Mouse (Mus musculus) stomach, embryonic 15.5 days (tissue): Measurements from ENCODE around the gene Iqch. TPM values are rescaled to one million over a fixed set of nuclear protein-coding genes. Genes with fewer than 3 reads are reported as not detected.

ENCODE experiments used
- ATAC-seq: fragments of 200-750 bp; cut with Nextera tagmentation; 2 replicates; pipeline ENCODE4 v1.8.0; 2017; ENCODE audit warnings: low read depth, moderate number of reproducible peaks, moderate TSS enrichment; ENCODE audit not compliant: insufficient read depth, low FRiP score
- H3K27ac ChIP-seq: fragments of 300-500 bp; sonication (generic); 2 replicates; pipeline ENCODE4 v1.5.1; 2015; ENCODE audit warnings: mild to moderate bottlenecking, inconsistent platforms
- H3K27me3 ChIP-seq: fragments of 300-500 bp; sonication (generic); replicated peaks from 2 replicates; pipeline ENCODE4 v1.6.1; 2015; ENCODE audit warnings: inconsistent platforms
- H3K36me3 ChIP-seq: fragments of 300-500 bp; sonication (generic); 2 replicates; pipeline ENCODE4 v1.6.1; 2015; ENCODE audit warnings: inconsistent platforms
- H3K4me1 ChIP-seq: fragments of 300-500 bp; sonication (generic); 2 replicates; pipeline ENCODE4 v1.6.1; 2015; ENCODE audit warnings: inconsistent platforms
- H3K4me2 ChIP-seq: fragments of 300-500 bp; sonication (generic); 2 replicates; pipeline ENCODE4 v1.6.1; 2015; ENCODE audit warnings: mild to moderate bottlenecking, inconsistent platforms
- H3K4me3 ChIP-seq: fragments of 300-500 bp; sonication (generic); replicated peaks from 2 replicates; pipeline ENCODE4 v1.5.1; 2015; ENCODE audit warnings: inconsistent platforms
- H3K9ac ChIP-seq: fragments of 300-500 bp; sonication (generic); 2 replicates; pipeline ENCODE4 v1.6.1; 2015; ENCODE audit warnings: inconsistent platforms
- H3K9me3 ChIP-seq: fragments of 300-500 bp; sonication (generic); 2 replicates; pipeline ENCODE4 v1.6.1; 2016; ENCODE audit warnings: inconsistent platforms
- WGBS: fragments of 180-500 bp; shearing (Covaris S2); methylation state at CpG from one replicate; pipeline ENCODE4 v1.1.7; 2015; 5-methylcytosine and 5-hydroxymethylcytosine counted together
- polyA plus RNA-seq: library from polyadenylated mRNA; unstranded; fragments of >200 nt; fragmentation: Nextera tagmentation; extraction: Ambion mirVana; gene quantifications from 2 replicates; pipeline ENCODE4 v1.2.1, GENCODE M21; 2015

The Iqch gene
- polyA plus RNA-seq, 1 experiment from 2014 or later = 0.12 TPM

DNA sequence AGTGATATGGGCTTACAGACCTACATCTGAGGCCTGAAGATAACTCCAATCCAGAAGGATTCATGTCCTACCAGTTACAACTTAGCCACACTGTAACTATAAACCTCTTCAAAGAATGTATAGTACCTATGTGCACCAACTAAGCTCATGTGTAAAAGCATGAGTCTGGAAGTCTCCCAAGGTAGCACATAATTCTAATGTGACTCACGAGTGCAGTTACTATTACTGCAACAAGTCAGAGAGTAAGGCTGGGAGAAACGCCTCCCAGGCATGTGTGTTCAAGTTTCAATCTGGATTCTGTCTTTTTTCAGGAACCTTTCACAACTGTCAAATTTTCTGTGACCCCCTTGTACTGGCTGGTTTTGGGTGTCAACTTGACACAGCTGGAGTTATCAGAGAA lies 22.2 kb downstream of the Iqch start:
- no peak for ATAC-seq
- Histone ChIP-seq H3K4me3 (no peak overlapping the region), H3K4me2 (no peak overlapping the region), H3K27ac (no peak overlapping the region), H3K27me3 (no peaks in the 10 kb centered on the region), H3K36me3 (no peaks in the 10 kb centered on the region), H3K4me1 (no peaks in the 10 kb centered on the region), H3K9me3 (no peaks in the 10 kb centered on the region), H3K9ac (no peak overlapping the region)
- WGBS = 52% methylated on average over 2 of the region's 2 CpGs

DNA sequence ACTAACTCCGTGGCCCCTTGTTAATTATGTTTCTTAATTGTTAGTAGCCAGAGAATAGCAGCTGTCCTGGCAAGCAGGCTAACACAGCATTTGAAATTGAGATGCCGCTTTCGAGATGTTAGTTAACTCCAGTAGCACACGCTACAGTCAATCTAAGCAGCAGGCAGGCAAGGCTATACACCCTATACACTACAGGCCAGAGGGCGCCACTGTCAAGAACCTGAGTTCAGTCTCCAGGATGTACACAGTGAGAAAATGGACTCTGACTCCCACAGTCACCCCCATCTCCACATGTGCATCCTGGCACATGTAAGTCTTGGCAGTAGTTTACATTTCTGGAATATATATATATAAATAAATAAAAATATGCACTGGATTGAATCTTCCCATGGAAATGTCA lies 22.6 kb downstream of the Iqch start:
- WGBS = 82% methylated on average over 5 of the region's 5 CpGs
- ATAC-seq = no peak
- H3K4me3 ChIP-seq = no peak overlapping the region
- no peak overlapping the region for H3K27ac ChIP-seq
- H3K36me3 ChIP-seq = no peaks in the 10 kb centered on the region
- no peaks in the 10 kb centered on the region for H3K4me1 ChIP-seq
- no peaks in the 10 kb centered on the region for H3K27me3 ChIP-seq
- no peak overlapping the region for H3K4me2 ChIP-seq
- no peak overlapping the region for H3K9ac ChIP-seq
- H3K9me3 ChIP-seq = no peaks in the 10 kb centered on the region

DNA sequence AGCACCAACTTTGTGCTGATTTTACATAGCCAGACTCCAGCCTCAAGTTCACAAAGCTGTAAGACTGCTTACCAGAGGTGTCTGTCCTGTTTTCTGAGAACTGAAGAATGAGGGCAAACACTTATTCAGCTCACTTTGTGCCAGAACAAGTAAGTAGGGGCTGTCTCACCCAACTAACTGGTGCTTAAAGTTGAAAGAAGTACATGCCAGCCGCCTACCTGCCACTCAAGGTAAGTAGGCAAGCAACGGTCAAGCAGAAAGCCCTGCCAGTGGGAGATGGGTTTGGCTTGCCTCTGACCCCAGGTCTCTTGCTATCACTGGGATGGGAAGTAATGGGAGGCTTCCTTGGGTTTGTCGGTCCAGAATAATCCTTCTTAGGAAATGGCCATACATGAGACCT lies 24.8 kb downstream of the Iqch start:
- WGBS = 85% methylated on average over 3 of the region's 3 CpGs
- Histone ChIP-seq H3K27me3 (no peaks in the 10 kb centered on the region), H3K9me3 (no peaks in the 10 kb centered on the region), H3K27ac (no peak overlapping the region), H3K9ac (no peak overlapping the region), H3K36me3 (no peaks in the 10 kb centered on the region), H3K4me3 (no peak overlapping the region), H3K4me2 (no peak overlapping the region), H3K4me1 (no peaks in the 10 kb centered on the region)
- no peak for ATAC-seq

DNA sequence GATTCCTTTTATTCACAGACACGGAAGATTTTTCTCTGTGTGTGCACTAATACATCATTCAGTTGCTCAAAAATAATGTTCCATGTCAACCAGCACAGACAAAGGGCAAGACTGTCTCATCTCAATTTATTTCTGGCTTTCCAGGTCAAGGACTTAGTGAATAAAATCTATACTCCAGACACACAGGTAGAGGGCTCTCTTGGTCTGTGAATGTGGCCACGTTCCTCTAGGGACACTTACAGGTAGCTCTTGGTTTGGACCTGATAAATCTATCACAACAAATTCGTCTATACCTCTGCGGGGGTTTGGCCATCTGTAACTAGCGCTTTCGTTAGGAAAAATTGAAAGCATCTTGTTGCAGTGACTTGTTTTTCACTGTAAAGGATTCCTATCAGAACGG lies 29.4 kb downstream of the Iqch start:
- Histone ChIP-seq H3K27ac (no peak overlapping the region), H3K9ac (no peak overlapping the region), H3K9me3 (no peaks in the 10 kb centered on the region), H3K36me3 (no peaks in the 10 kb centered on the region), H3K4me3 (no peak overlapping the region), H3K4me1 (no peaks in the 10 kb centered on the region), H3K4me2 (no peak overlapping the region), H3K27me3 (no peaks in the 10 kb centered on the region; the same call in 1 of the 2 replicates)
- 62% methylated on average over 7 of the region's 7 CpGs for WGBS
- no peak for ATAC-seq

DNA sequence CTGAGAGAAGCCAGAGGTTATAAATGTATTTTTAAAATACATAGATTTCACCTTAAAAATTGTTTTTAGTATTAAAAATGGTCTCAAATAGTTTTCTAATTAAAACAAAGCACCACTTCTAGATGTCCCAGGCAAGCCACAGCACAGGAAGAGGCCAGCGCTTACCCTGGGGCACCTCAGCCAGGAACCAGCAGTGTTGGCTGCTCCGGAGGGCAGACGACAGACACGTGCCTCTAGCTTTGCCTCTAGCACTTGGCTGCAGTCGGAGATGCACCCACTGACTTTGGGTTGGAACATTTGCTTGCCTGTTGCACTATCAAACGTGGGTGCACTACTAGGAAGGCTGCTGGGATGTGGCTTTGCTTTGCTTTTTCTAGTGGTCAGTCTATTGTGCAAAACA lies 30.4 kb downstream of the Iqch start:
- Histone ChIP-seq H3K4me1 (no peaks in the 10 kb centered on the region), H3K36me3 (no peaks in the 10 kb centered on the region), H3K9ac (no peak overlapping the region), H3K27ac (no peak overlapping the region), H3K27me3 (no peaks in the 10 kb centered on the region; the same call in 1 of the 2 replicates), H3K9me3 (no peaks in the 10 kb centered on the region), H3K4me3 (no peak overlapping the region), H3K4me2 (no peak overlapping the region)
- WGBS = 38% methylated on average over 6 of the region's 6 CpGs
- no peak for ATAC-seq

DNA sequence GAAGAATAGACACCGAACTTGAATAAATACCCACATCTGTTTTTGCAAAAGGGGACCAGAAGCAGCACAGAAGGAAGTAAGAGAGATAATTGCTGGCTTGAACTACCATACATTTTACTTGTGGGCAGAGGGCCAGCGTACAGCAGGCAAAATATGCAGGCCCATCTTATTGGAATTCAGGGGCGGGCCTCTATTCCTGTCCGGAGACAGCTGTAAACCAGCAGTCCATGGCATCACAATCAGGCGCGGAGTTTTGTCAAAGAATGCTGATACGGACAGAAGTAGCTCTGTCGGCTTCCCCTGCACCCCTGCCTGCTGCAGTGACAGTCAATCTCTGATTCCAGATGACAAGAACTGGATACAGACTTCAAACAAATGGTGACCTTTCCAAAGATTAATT lies 33.5 kb downstream of the Iqch start:
- Histone ChIP-seq H3K27ac (no peak overlapping the region), H3K4me2 (no peak overlapping the region), H3K9me3 (no peaks in the 10 kb centered on the region), H3K4me3 (no peak overlapping the region), H3K4me1 (no peaks in the 10 kb centered on the region), H3K36me3 (no peaks in the 10 kb centered on the region), H3K27me3 (no peaks in the 10 kb centered on the region; the same call in 1 of the 2 replicates), H3K9ac (no peak overlapping the region)
- no peak for ATAC-seq
- 10% methylated on average over 8 of the region's 8 CpGs for WGBS

DNA sequence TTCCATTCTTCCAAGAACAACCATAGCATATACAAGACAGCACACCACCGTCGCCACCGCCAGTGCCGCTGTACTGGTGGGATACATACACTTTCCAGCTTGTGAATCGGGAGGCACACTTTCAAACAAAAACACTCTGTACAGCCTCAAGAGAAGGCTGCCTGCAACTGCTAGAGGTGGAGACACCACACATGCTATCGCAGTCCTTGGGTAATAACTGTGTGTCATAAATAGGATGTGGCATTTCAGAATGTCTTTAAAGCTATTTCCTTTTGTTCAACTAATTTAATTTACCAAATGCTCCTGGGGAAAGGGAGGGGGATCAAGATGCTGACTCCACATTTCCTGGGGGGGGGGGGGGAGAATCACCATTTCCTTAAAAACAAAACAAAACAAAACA lies 34.0 kb downstream of the Iqch start:
- WGBS = 73% methylated on average over 6 of the region's 6 CpGs

DNA sequence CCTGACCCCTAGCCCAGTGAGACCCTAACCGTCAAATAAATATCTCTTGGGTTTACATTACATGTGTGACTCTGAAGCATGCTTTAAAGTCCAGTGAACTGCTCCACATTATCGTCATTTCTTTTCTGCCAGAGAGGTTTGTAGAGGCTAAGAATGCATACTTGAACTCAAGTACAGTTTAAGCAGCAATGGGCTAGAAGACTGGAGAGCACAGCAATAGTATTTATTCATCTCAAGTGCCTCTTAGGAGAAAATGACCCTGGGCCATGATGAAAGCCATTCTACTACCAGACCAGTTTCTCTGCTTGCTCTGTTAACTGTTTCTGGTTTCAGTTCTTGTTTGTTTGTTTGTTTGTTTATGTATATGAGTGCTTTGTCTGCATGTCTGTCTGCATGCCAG lies 38.9 kb downstream of the Iqch start:
- no peaks in the 10 kb centered on the region for H3K27me3 ChIP-seq
- no peak overlapping the region for H3K27ac ChIP-seq
- 53% methylated on average over 2 of the region's 2 CpGs for WGBS

More for the DNA sequence above, 34.0 kb downstream of the Iqch start:
- H3K4me2 ChIP-seq = no peak overlapping the region
- H3K27me3 ChIP-seq = no peaks in the 10 kb centered on the region; the same call in 1 of the 2 replicates
- H3K4me3 ChIP-seq = no peak overlapping the region
- ATAC-seq = no peak
- H3K4me1 ChIP-seq = no peaks in the 10 kb centered on the region
- no peak overlapping the region for H3K27ac ChIP-seq
- no peaks in the 10 kb centered on the region for H3K9me3 ChIP-seq
- no peak overlapping the region for H3K9ac ChIP-seq
- H3K36me3 ChIP-seq = no peaks in the 10 kb centered on the region

DNA sequence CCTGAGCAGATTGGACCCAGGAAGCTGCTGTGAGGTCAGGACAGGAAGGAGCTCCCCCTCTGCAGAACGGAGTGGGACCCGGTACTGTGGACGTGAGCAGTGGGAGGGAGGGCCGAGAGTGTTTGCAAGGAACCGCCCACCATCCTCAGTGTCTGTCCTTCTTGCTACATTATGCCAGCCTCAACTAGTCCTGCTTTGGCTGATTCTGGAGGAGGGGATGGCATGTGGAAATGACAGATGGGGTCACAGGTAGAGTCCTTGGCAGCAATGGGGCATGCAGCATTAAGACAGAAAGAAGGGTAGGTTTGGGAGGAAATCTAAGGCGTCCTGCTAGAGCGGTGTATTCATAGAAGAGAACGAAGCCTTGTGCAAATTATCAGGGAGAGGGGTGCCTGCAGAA lies 40.4 kb downstream of the Iqch start:
- no peak overlapping the region for H3K4me3 ChIP-seq
- no peak for ATAC-seq
- no peaks in the 10 kb centered on the region for H3K27me3 ChIP-seq
- H3K9ac ChIP-seq = no peak overlapping the region
- H3K36me3 ChIP-seq = no peaks in the 10 kb centered on the region
- H3K27ac ChIP-seq = no peak overlapping the region
- no peaks in the 10 kb centered on the region for H3K4me1 ChIP-seq
- 64% methylated on average over 8 of the region's 8 CpGs for WGBS
- no peaks in the 10 kb centered on the region for H3K9me3 ChIP-seq
- no peak overlapping the region for H3K4me2 ChIP-seq

More for the DNA sequence above, 38.9 kb downstream of the Iqch start:
- Histone ChIP-seq H3K36me3 (no peaks in the 10 kb centered on the region), H3K4me2 (no peak overlapping the region), H3K4me1 (no peaks in the 10 kb centered on the region), H3K4me3 (no peak overlapping the region), H3K9me3 (no peaks in the 10 kb centered on the region), H3K9ac (no peak overlapping the region)
- ATAC-seq = no peak

DNA sequence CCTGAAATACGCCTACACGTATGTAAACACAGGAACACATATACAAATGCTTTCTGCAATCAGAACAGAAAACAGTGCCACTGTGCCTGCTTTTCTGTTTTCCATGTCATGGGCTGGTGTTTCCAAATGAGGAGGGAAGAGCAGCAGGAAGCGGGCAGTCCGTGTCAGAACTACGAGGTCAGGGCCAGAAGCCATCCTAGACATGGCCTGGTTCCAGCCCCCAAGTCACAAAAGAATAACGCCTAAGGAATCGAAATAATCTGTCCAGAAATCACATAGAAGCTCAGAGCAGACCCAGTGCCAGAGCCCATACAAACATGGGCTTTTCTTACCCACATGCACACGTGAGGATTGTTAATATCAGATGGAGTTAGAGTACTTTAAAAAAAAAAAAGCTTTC lies 45.4 kb downstream of the Iqch start:
- 81% methylated on average over 8 of the region's 8 CpGs for WGBS
- no peak overlapping the region for H3K27ac ChIP-seq
- no peak overlapping the region for H3K9ac ChIP-seq
- H3K9me3 ChIP-seq = no peaks in the 10 kb centered on the region
- no peaks in the 10 kb centered on the region for H3K36me3 ChIP-seq
- no peak overlapping the region for H3K4me2 ChIP-seq
- no peak overlapping the region for H3K4me3 ChIP-seq
- H3K4me1 ChIP-seq = no peaks in the 10 kb centered on the region
- ATAC-seq = no peak
- H3K27me3 ChIP-seq = no peaks in the 10 kb centered on the region

DNA sequence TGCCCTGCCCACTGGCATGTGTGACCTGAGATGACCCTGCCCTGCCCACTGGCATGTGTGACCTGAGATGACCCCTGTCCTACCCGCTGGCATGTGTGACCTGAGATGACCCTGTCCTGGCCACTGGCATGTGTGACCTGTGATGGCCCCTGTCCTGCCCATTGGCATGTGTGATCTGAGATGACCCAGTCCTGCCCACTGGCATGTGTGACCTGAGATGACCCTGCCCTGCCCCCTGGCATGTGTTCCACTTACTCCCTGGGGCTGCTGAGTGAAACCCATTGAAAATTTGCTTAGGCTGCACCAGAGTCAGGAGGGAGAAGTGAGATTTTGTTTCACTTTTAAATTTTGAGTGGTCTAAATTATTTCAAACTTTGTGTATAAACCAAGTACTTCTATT lies 46.0 kb downstream of the Iqch start:
- no peak for ATAC-seq

DNA sequence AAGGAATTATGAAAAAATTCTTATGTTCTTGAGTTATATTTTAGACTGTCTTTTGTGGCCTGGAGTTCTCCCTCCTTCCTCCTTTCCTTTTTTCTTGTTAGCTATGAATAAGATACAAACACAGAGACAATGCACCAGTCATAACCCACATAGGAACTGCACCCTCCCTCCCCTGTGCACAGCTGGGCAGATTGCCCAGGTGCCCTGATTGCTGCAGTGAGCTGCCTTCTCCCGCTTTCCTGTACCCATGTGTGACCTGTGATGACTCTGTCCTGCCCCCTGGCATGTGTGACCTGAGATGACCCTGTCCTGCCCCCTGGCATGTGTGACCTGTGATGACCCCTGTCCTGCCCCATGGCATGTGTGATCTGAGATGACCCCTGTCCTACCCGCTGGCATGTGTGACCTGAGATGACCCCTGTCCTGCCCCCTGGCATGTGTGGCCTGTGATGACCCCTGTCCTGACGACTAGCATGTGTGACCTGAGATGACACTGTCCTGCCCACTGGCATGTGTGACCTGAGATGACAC lies 46.8 kb downstream of the Iqch start:
- 58% methylated on average over 3 of the region's 3 CpGs for WGBS

More for the DNA sequence above, 46.0 kb downstream of the Iqch start:
- Histone ChIP-seq H3K9me3 (no peaks in the 10 kb centered on the region), H3K4me1 (no peaks in the 10 kb centered on the region), H3K9ac (no peak overlapping the region), H3K4me3 (no peak overlapping the region), H3K4me2 (no peak overlapping the region), H3K36me3 (no peaks in the 10 kb centered on the region), H3K27me3 (no peaks in the 10 kb centered on the region), H3K27ac (no peak overlapping the region)
- WGBS = 70% methylated on average over 1 of the region's 1 CpGs

DNA sequence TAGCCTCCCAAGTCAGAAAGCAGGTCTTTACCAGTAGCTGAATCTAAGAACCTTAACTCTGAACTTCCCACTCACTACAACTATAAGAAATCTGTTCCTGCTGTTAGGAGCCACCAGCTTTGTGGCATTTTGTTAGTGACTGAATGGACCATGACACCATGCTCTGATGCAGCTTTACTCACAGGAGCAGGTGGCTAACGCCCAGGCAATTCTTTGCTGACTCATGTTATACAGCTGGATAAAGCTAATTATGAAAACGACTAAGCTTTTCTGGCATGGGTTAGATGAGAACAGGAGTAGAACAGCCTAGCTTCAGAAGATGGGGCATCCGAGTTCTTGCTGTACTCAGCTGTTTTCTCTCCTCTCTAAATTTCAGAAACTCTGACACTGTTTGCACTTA lies 48.7 kb downstream of the Iqch start:
- no peak overlapping the region for H3K9ac ChIP-seq
- no peaks in the 10 kb centered on the region for H3K4me1 ChIP-seq
- no peak overlapping the region for H3K4me2 ChIP-seq
- ATAC-seq = no peak
- no peak overlapping the region for H3K4me3 ChIP-seq
- no peaks in the 10 kb centered on the region; the same call in 1 of the 2 replicates for H3K27me3 ChIP-seq
- H3K9me3 ChIP-seq = no peaks in the 10 kb centered on the region
- H3K36me3 ChIP-seq = no peaks in the 10 kb centered on the region
- 76% methylated on average over 3 of the region's 3 CpGs for WGBS
- H3K27ac ChIP-seq = no peak overlapping the region

More for the DNA sequence above, 46.8 kb downstream of the Iqch start:
- H3K27me3 ChIP-seq = no peaks in the 10 kb centered on the region
- H3K27ac ChIP-seq = no peak overlapping the region
- no peak overlapping the region for H3K9ac ChIP-seq
- H3K36me3 ChIP-seq = no peaks in the 10 kb centered on the region
- H3K4me3 ChIP-seq = no peak overlapping the region
- ATAC-seq = no peak
- no peaks in the 10 kb centered on the region for H3K4me1 ChIP-seq
- no peaks in the 10 kb centered on the region for H3K9me3 ChIP-seq
- H3K4me2 ChIP-seq = no peak overlapping the region
